Mouse (Mus musculus) left cerebral cortex, adult 11 months (tissue): ENCODE measurements at regions not wholly inside any gene's neighbourhood (a gene's known extent, or its start where the extent isn't known, plus 50 kb on each side); places are given as distances from the start of the nearest gene placed in this dataset.
A peak's percentile ranks its signal among the peaks of the same experiment; 100 is the strongest.
"Not testable (repeated sequence)": the region's sequence is repeated elsewhere in the genome, so short reads cannot be mapped to it uniquely, and the experiment has no call there.

ENCODE experiments used
- DNase-seq: peaks from one replicate; pipeline ENCODE4 v3.0.0; 2022; ENCODE audit warnings: low spot score

DNA sequence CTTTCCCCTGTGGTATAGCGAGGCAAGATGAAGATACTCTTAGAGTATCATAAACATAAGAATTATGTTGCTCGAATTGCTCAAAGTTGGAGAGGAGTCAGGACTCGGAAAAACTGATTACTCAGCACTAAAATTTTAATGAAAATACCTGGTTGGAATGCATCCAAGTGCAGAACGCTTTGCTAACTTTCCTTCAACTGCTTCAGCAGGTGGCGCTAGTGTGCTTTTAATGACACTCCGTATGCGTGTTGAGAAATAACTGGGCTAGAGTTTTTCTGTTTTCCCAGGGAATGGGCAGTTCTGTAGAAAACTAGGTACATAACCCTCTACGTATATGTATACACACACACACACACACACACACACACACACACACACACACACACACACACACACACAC is 221.0 kb downstream of the Grxcr1 start:
- peak; percentile 8 for DNase-seq

DNA sequence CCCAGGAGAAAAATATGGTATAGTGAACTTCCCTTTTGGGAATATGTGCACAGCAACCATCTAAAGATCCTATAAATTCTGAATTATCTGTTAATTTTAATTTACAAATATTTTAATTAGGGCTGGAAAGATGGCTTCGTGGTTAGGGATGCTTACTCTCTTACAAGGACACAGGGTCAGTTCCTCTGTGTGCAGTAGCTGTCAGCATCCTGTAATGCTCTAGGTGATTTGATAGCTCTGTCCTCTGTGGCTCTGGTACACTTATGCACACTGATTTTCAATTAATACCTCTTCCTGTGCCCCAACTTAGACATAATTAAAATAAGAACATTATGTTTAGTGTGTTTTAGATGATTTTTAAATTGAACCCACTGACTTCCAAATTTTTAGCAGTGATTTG is 221.8 kb downstream of the Grxcr1 start:
- no peak for DNase-seq

DNA sequence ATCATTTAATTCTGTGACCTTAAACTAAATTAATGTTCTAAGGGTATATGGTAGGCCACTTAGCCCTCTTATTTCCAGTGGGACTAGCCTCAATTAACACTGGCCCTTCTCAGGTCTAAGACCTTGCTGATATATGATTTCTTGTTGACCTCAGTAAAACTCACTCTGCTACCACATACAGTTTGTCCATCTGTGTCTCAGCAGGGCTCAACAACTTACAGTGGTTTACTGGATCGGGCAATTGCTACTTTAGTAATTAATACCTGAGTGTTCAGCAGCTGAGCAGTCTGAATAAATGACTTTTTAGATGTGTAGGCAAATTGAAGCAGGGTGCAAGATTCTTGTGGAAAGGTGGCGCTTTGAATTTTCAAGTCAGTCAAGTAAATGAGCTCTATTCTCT is 222.5 kb downstream of the Grxcr1 start:
- DNase-seq: no peak

DNA sequence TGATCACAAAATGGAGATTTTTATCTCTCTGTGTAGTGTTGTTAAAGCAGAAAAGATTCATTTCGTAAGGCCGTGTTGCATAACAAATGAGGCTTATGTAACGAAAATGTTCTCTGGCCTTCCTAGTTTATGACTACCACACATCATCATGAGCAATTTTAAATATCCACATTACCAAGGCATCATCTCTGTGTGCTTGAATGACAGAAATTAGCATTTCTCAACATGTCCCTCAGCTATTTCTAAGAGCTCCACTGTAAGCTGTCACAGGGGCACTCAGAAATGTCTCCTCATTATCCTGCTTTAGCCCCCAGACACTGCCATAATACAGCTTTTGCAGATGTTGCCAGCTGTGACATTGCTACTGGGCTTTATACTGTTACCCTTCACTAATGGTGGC is 232.6 kb downstream of the Grxcr1 start:
- DNase-seq: no peak

DNA sequence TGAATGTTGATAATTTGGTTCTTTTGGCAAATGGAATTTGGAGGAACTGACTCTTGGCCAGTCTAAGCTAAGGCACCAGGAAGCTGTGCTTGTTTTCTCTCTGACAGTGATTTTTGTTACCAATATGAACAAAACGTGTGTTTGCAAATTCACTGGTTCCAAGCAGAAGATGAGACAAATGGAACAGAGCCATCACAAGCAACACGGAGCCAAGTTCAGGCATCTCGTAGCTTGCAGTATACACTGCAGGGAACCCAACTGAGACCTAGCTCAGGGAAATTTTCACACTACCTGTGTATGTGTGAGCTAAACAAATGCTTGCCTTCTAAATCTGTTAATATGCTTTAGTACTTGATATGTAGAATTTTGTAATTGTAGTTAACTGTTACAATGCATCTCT is 242.6 kb downstream of the Grxcr1 start:
- DNase-seq: no peak

DNA sequence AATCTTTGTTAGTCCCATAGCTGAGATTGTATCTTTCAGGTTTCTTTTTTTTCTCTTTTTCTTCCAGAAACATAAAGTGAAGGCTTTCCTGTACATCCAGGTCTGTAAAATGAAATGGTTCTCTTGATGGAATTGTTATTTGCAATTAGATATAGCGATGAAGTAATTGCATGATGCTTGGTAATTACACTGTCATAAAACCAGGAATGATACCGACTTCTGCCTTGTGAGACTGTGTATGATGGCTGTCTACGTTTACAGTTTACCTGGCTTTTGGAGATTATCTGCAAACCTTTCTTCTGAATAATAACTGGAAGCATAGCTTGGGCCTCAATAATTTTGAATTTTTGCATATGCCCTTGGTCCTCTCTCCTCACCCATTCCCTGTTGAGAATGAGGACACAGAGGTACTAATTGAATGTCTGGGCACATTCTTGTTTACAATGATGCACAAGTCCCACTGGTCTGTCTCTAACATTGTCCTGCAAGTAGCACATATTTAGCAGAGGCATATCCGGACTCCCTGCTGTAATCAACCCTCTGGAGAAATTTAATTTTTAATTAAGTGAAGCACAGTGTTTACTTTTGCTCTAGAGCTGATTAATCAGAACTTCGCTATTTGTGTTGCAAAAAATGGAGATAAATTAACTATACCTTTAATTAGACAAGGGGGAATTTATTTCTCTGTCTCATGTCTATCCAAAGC is 244.1 kb downstream of the Grxcr1 start:
- no peak for DNase-seq

DNA sequence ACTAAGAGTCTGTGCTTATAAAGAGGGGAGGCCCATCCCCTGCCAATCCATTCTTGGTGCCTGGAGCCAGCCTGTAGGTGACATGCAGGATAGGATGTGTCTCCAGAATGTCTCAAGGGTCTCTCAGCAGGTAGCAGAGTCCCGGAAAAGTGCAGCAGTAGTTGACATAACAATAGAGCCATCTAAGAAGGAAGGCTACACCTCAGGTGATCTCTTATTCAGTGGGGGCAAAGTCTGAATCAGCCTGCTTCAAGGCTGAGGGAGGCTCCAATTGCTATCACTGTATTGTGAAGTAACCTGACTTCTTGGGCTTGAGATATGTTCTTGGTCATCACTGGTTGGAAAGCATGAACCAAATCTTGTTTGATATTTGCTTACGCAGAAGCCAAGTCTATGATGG is 264.1 kb downstream of the Grxcr1 start:
- DNase-seq: not testable (repeated sequence)

DNA sequence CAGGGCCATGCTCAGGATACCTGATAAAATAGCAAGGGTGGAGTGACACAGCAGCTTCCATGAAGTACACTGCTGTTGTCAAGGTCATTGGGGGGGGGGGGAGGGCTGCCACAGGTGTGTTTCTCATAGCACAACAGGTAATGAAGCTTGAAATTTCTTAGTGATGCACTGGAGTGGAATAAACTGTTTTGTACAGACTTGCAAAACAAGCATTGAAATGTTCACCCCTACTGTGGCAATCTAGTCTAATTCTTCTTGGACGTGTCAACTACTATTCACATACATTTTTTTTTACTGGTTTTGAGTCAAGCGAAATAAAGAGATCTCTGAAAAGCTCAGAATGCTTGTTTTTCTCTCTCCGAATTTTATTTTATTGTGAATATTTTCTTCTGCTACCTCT is 281.6 kb downstream of the Grxcr1 start:
- DNase-seq: no peak

DNA sequence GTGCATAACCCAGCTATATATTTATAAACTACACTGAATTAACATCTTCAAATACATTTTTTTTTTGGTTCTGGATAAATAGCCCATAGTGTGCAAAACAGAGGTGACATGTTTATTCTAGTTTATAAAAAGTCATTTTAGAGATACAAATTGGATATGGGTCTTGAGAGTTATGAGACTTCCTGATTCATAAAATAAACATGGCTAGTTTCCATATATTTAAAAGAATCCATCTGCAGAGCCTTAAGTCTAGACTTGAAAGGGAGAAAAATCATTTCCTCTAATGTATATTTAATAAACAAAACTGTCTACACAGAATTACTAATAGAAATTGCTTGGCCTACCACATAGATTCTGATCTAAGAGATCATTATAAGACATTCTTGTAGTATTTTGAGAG is 287.3 kb downstream of the Grxcr1 start:
- DNase-seq: no peak

DNA sequence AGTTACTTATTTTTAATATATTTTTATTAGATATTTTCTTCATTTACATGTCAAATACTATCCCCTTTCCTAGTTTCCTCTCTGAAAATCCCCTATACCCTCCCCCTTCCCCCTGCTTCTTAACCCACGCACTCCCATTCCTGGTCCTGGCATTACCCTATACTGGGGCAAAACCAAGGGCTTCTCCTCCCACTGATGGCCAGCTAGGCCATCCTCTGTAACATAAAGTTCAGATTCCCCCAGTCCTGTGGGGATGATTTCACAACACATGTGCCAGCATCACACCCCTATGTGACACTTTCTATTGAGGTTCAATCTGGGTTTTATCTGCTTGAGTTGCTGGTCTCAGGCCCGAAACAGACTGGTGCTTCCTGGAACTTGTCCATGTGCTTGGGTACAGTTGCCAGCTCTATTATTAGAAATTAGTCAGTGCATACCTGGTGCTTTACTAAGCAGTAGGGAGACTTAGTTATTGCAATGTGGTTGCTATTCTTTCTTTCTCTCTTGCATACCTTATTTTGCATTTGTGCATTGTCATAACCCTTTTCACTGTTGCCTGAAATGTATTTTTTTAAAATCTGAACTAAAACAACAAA is 295.5 kb downstream of the Grxcr1 start:
- no peak for DNase-seq

DNA sequence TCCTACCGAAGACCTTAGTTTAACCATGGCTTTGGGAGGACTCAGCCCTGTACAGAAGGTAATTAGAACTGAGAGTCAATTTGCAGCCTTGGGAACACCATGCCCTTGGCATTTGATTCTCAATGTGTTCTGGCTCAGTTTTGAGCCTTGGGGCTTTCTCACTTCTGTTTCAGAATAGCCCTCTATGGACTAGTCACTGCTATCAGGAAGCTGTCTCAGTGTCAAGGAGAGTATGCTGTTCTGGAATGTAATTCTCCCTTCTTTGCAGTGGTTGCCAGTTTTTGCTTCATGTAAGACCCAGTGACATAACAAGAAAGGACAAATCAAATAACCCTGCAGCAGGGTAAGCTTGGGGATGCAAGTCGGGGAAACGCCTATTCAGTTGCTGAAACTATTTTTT is 297.7 kb downstream of the Grxcr1 start:
- DNase-seq: no peak

DNA sequence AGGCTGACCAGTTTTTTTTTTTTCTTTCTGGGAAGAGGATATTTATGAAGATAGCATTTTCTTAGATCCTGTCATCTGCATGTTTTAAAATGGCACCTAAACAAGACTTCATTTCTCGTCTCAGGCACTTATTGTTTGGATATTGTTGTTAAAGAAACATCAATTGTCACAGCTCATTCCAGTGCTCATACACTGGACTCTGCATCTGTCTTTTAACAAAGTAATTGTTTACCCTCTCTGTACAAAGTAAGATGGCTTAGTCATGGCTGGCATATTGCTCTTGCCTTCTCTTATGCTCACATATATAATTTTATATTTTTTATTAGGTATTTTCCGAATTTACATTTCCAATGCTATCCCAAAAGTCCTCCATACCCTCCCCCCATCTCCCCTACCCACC is 298.2 kb downstream of the Grxcr1 start:
- DNase-seq: no peak

DNA sequence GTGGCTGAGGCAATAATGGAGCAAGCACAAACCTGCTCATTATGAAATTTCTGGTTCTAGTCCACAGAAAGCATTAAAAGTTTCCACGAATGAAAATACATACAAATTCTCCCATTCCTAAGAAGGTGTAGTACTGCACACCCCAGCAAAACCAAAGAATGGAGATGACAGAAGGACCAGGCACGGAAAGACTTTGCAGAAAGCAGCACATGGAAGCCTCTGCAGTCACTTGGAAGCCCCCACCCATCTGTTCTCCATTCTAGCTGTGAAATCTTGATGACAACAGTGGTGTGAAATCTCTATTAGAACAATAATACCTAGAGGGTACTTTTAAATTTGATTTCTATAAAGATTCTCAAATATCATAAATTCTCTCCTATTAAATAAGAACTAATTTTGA is 319.3 kb downstream of the Grxcr1 start:
- DNase-seq: no peak

DNA sequence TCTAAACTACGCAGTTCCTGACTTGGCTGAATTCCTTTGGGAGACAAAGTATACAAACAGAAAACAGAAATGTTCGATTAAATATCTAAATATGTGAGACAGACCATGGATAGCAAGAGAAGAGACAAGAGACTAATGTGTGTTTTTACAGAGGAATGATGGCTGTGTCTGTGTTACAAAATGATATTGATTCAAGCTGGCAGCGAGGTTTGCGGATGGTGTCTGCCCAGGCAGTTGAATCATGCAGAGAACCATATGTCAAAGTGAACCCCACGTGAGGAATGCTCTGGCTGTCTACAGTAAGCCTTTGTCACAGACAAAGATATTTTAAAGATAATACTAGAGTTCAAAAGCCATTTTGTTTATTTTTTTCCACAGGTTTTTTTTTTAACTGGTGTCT is 320.2 kb downstream of the Grxcr1 start:
- DNase-seq: no peak

DNA sequence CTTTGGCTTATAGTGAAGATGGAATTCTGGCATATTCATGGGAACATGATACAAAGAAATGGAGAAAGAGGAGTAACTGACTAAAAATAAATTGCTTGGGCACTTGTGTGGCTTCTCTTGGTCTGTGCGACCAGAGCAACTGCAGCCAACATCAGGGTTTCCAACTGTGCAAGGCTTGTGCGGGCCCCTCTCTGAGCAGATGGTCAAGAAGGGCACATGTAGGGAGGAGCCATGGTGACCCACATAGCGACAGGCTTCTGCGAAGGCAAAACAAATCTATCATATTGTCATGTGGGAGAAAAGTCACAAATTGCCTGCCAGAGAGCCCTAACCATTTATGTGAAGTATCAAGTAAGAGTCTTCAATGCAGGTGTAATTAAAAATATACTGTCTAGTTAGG is 321.6 kb downstream of the Grxcr1 start:
- no peak for DNase-seq

DNA sequence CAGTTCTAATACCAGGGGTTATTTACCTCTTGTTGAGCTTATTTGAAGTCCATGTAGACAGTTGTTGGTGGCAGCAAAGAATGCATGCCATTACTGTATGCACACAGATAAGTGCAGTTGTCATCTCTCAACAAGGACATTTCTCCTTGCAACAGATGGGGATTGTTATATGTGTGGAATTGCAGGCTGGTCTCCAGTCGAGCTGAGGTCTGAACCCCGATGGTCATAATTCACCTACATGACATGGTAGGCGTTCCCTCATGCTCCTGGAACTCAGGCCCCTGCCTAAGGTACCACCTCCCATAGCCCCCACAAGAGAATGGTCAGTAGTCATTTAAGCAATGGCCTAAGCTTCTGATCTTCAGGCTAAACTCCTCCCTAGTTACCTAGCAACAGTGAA is 322.2 kb downstream of the Grxcr1 start:
- not testable (repeated sequence) for DNase-seq

DNA sequence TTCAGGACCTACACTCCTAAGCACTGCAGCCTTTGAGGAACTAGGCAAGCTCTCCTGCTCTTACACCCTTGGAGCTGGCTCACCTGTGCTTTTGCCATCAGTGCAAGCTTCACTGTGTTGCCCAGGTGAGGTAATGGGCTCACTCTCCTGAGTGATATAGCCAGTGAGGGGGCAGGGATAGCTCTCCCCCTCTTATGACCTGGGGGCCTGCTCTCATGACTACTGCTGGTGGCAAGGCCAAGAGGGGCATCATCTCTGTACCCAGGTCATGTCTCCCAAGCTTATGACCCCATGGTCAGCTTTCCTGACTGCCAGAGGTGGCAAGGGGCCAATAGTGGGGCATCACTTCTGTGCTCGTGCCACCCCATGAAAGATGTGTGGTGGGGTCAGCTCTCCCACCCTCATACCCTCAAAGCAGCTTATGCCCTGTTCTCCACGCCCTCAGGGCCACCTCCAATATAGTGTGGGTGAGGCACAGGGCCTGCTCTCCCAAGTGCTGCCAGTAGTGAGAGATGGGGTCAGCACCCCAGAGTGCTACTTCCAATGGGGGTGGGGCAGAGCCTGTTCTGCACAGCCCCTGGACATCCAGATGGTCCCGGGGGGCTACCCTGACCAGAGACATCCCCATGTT is 330.1 kb downstream of the Grxcr1 start:
- no peak for DNase-seq

DNA sequence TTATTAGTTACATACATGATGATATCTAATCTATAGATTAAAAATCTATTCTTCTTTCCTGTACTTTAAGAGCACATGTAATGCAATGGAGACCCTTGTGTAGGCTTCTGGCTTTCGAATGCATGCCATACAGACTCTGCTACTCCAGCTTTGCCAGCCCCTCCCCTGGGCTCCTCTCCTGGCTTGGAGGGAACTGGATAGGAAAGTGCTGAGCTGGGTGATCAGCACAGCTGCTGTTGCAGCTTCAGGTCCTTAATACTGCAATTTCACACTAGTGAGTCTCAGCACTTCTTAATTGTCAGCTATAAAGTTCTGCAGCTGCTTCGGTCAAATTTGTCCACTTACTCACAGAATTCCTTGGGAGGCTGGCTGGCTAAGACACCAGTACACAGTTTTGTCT is 341.4 kb downstream of the Grxcr1 start:
- DNase-seq: no peak
